Mouse (Mus musculus): ENCODE results near the gene Rpp25l. TPM values are rescaled to one million over a fixed set of nuclear protein-coding genes. Genes with fewer than 3 reads are reported as not detected.

Gene Rpp25l
- total and polyA plus RNA-seq, 3 experiments, result 30.1 to 33.2 (median 32.3) TPM

- DNase-seq, result peak; percentile 61 to 63
- peak overlapping the region; percentile 84 for H3K4me3 ChIP-seq
- no peaks in the 10 kb centered on the region for H3K79me2 ChIP-seq (replicated peaks; ENCODE audit: control insufficient read depth, insufficient read depth, low read length)
- no peak overlapping the region for H3K9ac ChIP-seq (ENCODE audit: low read depth, low read length)
- H3K27ac ChIP-seq, result no peak overlapping the region
- 9% methylated on average over 8 of the region's 8 CpGs for WGBS
- 0 out of 2 replicates have a peak, but pooled peaks have one; percentile 21 for TF ChIP-seq EP300 (IDR thresholded peaks at IDR 0.05; ENCODE audit: insufficient read depth, low read depth, low read length)
- TF ChIP-seq CTCF (IDR thresholded peaks at IDR 0.05), result peak; percentile 96
- no peak for TF ChIP-seq POLR2A (IDR thresholded peaks at IDR 0.05; ENCODE audit: insufficient read depth, low read depth, low read length)
- H3K36me3 ChIP-seq (ENCODE audit: control insufficient read depth, insufficient read depth, low read length), result no peaks in the 10 kb centered on the region
- no peaks in the 10 kb centered on the region for H3K27me3 ChIP-seq (ENCODE audit: control insufficient read depth, insufficient read depth, low read length)
- peaks cover 5% of the 10 kb centered on the region for H3K4me1 ChIP-seq (ENCODE audit: control insufficient read depth, insufficient read depth, low read length)
- intact Hi-C loops (cut with DNase I), result loop anchor here (1.0 kb wide), 1 partner anchor 23 kb away; no protein-coding TSS in a partner anchor
Observed at GRCm38 (mm10) chr4:41714276-41714675, 942 bp upstream of the Rpp25l start.

- peak in 1 of 2 experiments; percentile 49 for DNase-seq
- Histone ChIP-seq H3K27ac (peak overlapping the region; percentile 91), H3K4me3 (peak overlapping the region; percentile 84), H3K4me1 (ENCODE audit: control insufficient read depth, insufficient read depth, low read length) (peaks cover 5% of the 10 kb centered on the region), H3K27me3 (ENCODE audit: control insufficient read depth, insufficient read depth, low read length) (no peaks in the 10 kb centered on the region), H3K9ac (ENCODE audit: low read depth, low read length) (peak overlapping the region; percentile 76), H3K79me2 (replicated peaks; ENCODE audit: control insufficient read depth, insufficient read depth, low read length) (no peaks in the 10 kb centered on the region), H3K36me3 (ENCODE audit: control insufficient read depth, insufficient read depth, low read length) (no peaks in the 10 kb centered on the region)
- 30% methylated on average over 31 of the region's 31 CpGs for WGBS
- intact Hi-C loops (cut with DNase I), result no loop called here
- TF ChIP-seq POLR2A (IDR thresholded peaks at IDR 0.05; ENCODE audit: insufficient read depth, low read depth, low read length), result no peak
- no peak for TF ChIP-seq CTCF (IDR thresholded peaks at IDR 0.05)
- TF ChIP-seq EP300 (IDR thresholded peaks at IDR 0.05; ENCODE audit: insufficient read depth, low read depth, low read length), result no peak
Observed at GRCm38 (mm10) chr4:41712421-41713196, 725 bp downstream of the Rpp25l start.

GRCm38 (mm10) chr4:41711705-41712375, 1.5 kb downstream of the Rpp25l start:
- DNase-seq, result no peak
- Histone ChIP-seq H3K27me3 (ENCODE audit: control insufficient read depth, insufficient read depth, low read length) (no peaks in the 10 kb centered on the region), H3K27ac (no peak overlapping the region), H3K9ac (ENCODE audit: low read depth, low read length) (peak overlapping the region; percentile 7; the same call in 1 of the 2 replicates), H3K4me1 (ENCODE audit: control insufficient read depth, insufficient read depth, low read length) (peaks cover 5% of the 10 kb centered on the region), H3K4me3 (peak overlapping the region; percentile 84; the same call in 1 of the 2 replicates), H3K36me3 (ENCODE audit: control insufficient read depth, insufficient read depth, low read length) (no peaks in the 10 kb centered on the region), H3K79me2 (replicated peaks; ENCODE audit: control insufficient read depth, insufficient read depth, low read length) (no peaks in the 10 kb centered on the region)
- intact Hi-C loops (cut with DNase I), result no loop called here
- TF ChIP-seq CTCF (IDR thresholded peaks at IDR 0.05) (no peak), EP300 (IDR thresholded peaks at IDR 0.05; ENCODE audit: insufficient read depth, low read depth, low read length) (no peak), POLR2A (IDR thresholded peaks at IDR 0.05; ENCODE audit: insufficient read depth, low read depth, low read length) (no peak)
- 73% methylated on average over 16 of the region's 16 CpGs for whole genome bisulfite sequencing

- 59% methylated on average over 4 of the region's 4 CpGs for WGBS
- TF ChIP-seq CTCF (IDR thresholded peaks at IDR 0.05), result peak; percentile 49
- TF ChIP-seq POLR2A (IDR thresholded peaks at IDR 0.05; ENCODE audit: insufficient read depth, low read depth, low read length), result no peak
- H3K36me3 ChIP-seq (ENCODE audit: control insufficient read depth, insufficient read depth, low read length), result no peaks in the 10 kb centered on the region
Observed at GRCm38 (mm10) chr4:41710229-41710628, 3.1 kb downstream of the Rpp25l start.

GRCm38 (mm10) chr4:41708192-41708745, 5.1 kb downstream of the Rpp25l start:
- WGBS, result 42% methylated on average over 8 of the region's 8 CpGs
- intact Hi-C loops (cut with DNase I), result loop anchor here (1.0 to 5.0 kb wide), 4 partner anchors 53 to 240 kb away; no protein-coding TSS in a partner anchor
- H3K9ac ChIP-seq (ENCODE audit: low read depth, low read length), result no peak overlapping the region
- H3K27me3 ChIP-seq (ENCODE audit: control insufficient read depth, insufficient read depth, low read length), result no peaks in the 10 kb centered on the region
- no peak overlapping the region for H3K4me3 ChIP-seq
- no peak overlapping the region for H3K27ac ChIP-seq
- TF ChIP-seq POLR2A (IDR thresholded peaks at IDR 0.05; ENCODE audit: insufficient read depth, low read depth, low read length) (no peak), CTCF (IDR thresholded peaks at IDR 0.05) (peak; percentile 88), EP300 (IDR thresholded peaks at IDR 0.05; ENCODE audit: insufficient read depth, low read depth, low read length) (no peak)
- no peak for DNase-seq
- no peaks in the 10 kb centered on the region for H3K36me3 ChIP-seq (ENCODE audit: control insufficient read depth, insufficient read depth, low read length)
- H3K4me1 ChIP-seq (ENCODE audit: control insufficient read depth, insufficient read depth, low read length), result peaks cover 5% of the 10 kb centered on the region
- H3K79me2 ChIP-seq (replicated peaks; ENCODE audit: control insufficient read depth, insufficient read depth, low read length), result no peaks in the 10 kb centered on the region

More at GRCm38 (mm10) chr4:41710229-41710628, 3.1 kb downstream of the Rpp25l start:
- intact Hi-C loops (cut with DNase I), result no loop called here
- Histone ChIP-seq H3K27ac (no peak overlapping the region), H3K9ac (ENCODE audit: low read depth, low read length) (no peak overlapping the region), H3K4me3 (no peak overlapping the region), H3K27me3 (ENCODE audit: control insufficient read depth, insufficient read depth, low read length) (no peaks in the 10 kb centered on the region), H3K4me1 (ENCODE audit: control insufficient read depth, insufficient read depth, low read length) (peaks cover 5% of the 10 kb centered on the region), H3K79me2 (replicated peaks; ENCODE audit: control insufficient read depth, insufficient read depth, low read length) (no peaks in the 10 kb centered on the region)
- no peak for DNase-seq
